Mouse (Mus musculus) stomach, postnatal 0 days (tissue): Measurements from ENCODE around the gene Usp44.
"Not testable (repeated sequence)": the region's sequence is repeated elsewhere in the genome, so short reads cannot be mapped to it uniquely, and the experiment has no call there.

Experiments used
- CTCF ChIP-seq: IDR thresholded peaks from 2 replicates; pipeline ENCODE4 v1.5.1; 2016; ENCODE audit warnings: antibody characterized with exemption, low read depth, mild to moderate bottlenecking, moderate library complexity
- EP300 ChIP-seq: optimal IDR thresholded peaks from 2 replicates; pipeline ENCODE3; 2016; ENCODE audit warnings: antibody characterized with exemption

GRCm38 (mm10) chr10:93835115-93835514 is 3.8 kb downstream of the Usp44 start:
- TF ChIP-seq EP300, CTCF: not testable (repeated sequence)
